Mouse (Mus musculus) brain, embryonic 14.5 days (tissue): ENCODE measurements around the gene Mrpl44. TPM values are rescaled to one million over a fixed set of nuclear protein-coding genes. Genes with fewer than 3 reads are reported as not detected.
A peak's percentile ranks its signal among the peaks of the same experiment; 100 is the strongest.

Experiments
- DNase-seq: peaks from one replicate; pipeline ENCODE4 v3.0.0-alpha.2; 2011; ENCODE audit warnings: low read depth
- CTCF ChIP-seq: fragments of 200-500 bp; IDR thresholded peaks from 2 replicates; pipeline ENCODE4 v1.5.1; 2012; ENCODE audit warnings: inconsistent platforms, mild to moderate bottlenecking, moderate library complexity, borderline replicate concordance; ENCODE audit not compliant: insufficient read depth, insufficient read length; ENCODE audit errors: extremely low read depth
- POLR2A ChIP-seq: fragments of 200-500 bp; IDR thresholded peaks from 2 replicates; pipeline ENCODE4 v1.6.1; 2012; ENCODE audit warnings: mild to moderate bottlenecking, inconsistent platforms, borderline replicate concordance; ENCODE audit not compliant: poor library complexity, insufficient read depth, insufficient read length, severe bottlenecking; ENCODE audit errors: extremely low read depth
- polyA plus RNA-seq: library from polyadenylated mRNA; depleted of rRNA; stranded (reverse); fragments of >200 nt; gene quantifications from 2 replicates; pipeline ENCODE4 v1.2.3, GENCODE M21; 2012

Gene Mrpl44
- polyA plus RNA-seq, 1 experiment: 22.7 TPM

- TF ChIP-seq CTCF (no peak), POLR2A (no peak)
- DNase-seq: no peak
These were observed 11.3 kb upstream of the Mrpl44 start for GRCm38 (mm10) chr1:79764483-79764882.

DNA sequence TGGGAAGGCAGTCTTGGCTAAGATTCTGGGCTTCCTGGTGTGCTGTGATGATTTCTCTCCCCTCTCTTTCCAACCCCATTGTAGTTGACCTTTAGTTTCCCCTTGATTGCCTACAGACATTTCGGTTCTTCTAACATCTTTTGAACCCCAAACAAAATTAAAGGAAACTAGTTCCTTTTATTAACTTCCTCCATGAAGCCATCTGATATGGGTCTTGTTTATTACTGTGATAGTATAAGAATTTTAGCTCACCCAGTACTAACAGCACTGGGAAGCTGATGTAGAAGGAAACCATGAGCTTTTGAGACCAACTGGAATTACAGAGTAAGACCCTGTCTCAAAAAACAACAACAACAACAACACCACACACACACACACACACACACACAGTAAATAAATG lies 7.6 kb upstream of the Mrpl44 start:
- TF ChIP-seq CTCF: no peak
- DNase-seq: no peak

GRCm38 (mm10) chr1:79774164-79774780 lies 1.5 kb upstream of the Mrpl44 start:
- DNase-seq: no peak
- TF ChIP-seq CTCF (no peak), POLR2A (no peak)

DNA sequence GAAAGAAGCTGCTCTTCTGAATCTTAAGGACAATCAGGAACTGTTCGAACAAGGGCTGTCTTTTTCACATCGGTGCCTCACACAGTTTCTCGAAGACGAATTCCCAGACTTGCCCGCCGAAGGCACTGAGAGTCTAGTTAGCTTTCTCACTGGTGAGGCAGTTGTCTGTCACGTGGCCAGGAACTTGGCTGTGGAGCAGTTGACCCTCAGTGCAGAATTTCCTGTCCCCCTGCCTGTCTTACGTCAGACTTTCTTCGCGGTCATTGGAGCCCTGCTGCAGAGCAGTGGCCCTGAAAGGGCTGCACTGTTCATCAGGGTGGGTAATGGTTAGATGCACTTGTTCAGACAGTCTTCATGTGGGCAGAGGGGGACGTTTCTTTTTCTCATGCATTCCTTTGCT lies 2.2 kb downstream of the Mrpl44 start:
- TF ChIP-seq POLR2A (no peak), CTCF (no peak)

GRCm38 (mm10) chr1:79782433-79782832 lies 6.6 kb downstream of the Mrpl44 start:
- TF ChIP-seq CTCF (peak; percentile 28; the same call in 1 of the 2 replicates), POLR2A (no peak)
- no peak for DNase-seq

More for the DNA sequence above, 2.2 kb downstream of the Mrpl44 start:
- DNase-seq: no peak

- TF ChIP-seq POLR2A: no peak
- TF ChIP-seq CTCF: peak; percentile 70; the same call in 1 of the 2 replicates
- peak; percentile 74 for DNase-seq
These were observed 10.6 kb downstream of the Mrpl44 start for GRCm38 (mm10) chr1:79786267-79786927.

DNA sequence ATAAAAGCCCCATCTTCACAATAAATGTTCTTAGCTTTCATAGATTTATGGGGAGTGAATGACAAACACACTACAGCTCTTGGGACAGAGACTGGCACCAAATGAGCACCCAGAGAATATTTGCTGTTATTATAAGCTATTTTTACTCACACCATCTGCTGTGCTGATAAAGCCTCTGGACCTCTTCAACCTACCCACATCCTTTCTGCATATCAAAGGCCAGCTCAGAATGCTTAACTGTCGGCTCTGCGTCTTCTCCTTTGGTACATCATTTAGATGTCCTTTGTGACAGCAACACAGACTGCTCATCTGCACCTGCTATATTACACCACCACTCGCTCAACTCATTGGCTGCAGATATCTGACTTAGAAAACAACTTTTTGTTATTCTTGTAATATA lies 21.3 kb downstream of the Mrpl44 start:
- TF ChIP-seq CTCF (no peak), POLR2A (no peak)
- no peak for DNase-seq

DNA sequence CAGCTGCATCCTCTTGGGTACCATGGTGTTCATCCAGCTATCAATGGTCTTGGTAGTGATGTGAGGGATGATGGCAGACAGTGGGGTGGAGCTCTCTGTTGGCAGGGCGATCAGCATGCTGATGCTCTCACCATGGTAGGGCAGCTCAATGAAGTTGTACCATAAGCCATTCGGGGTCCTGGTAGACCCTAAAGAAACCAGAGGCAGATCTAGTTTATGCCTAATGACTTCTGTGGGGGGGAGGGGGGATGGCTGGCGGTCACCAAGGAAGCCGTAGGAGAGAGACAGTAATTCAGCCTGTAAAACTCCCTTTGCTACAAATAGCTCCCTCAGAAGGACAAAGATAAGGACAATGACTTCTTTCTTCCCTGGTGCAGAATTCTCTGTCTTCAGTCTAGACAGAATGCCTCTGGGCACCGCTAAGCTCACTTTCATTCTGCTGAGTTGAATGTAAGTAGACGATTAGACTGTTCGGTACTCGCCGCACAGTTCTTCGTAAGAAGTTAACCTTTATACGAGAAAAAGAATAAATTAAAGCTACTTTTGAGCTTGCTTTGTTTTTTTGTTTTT lies 27.1 kb downstream of the Mrpl44 start:
- DNase-seq: peak; percentile 55
- TF ChIP-seq CTCF (no peak), POLR2A (no peak)

DNA sequence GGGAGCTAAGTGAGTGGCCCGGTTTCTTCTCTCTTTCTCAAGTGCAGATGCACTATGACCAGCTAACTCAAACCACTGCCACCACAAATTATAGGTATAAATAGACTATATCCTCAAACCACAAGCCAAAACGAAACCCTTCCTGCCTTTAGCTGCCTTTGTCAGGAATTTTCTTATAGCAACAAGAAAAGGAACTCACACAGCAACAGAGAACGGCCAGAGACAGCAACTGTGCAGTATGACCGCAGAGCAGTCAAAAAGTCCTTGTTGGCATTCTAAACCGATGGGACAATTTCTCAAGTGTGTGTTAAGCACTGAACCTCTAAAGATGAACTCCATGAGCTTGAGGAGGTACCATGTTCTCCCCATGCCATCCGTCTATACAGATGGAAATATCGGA lies 27.8 kb downstream of the Mrpl44 start:
- DNase-seq: no peak
- no peak for TF ChIP-seq CTCF
- TF ChIP-seq POLR2A: no peak

DNA sequence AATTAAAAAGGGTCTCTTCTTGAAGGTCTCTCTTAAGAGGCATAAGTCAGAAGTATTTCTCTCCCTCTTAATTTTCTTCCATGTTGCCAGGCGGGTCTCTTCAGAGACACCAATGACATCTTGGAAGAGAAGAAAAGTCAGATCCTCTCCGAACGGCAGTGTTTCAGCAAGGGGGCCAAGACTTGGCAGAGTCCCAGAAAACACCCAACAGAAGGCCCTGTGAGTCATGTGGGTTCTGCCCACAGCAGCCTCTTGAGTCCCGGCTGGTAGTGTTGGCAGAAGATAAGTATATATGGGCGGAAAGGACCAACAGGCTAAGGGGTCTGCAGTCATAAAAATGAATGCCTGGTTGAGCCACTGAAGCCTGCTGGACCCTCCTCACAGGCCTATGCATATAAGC lies 31.0 kb downstream of the Mrpl44 start:
- DNase-seq: peak; percentile 42
- no peak for TF ChIP-seq CTCF
- TF ChIP-seq POLR2A: no peak

- DNase-seq: no peak
- TF ChIP-seq CTCF (no peak), POLR2A (no peak)
These were observed 33.6 kb downstream of the Mrpl44 start for GRCm38 (mm10) chr1:79809447-79809846.

GRCm38 (mm10) chr1:79815446-79815845 lies 39.6 kb downstream of the Mrpl44 start:
- no peak for TF ChIP-seq CTCF
- TF ChIP-seq POLR2A: no peak
- DNase-seq: no peak
